Mouse (Mus musculus) ES-E14 (cell line): ENCODE data around the gene Prdm10. TPM values are rescaled to one million over a fixed set of nuclear protein-coding genes. Genes with fewer than 3 reads are reported as not detected.

Experiments
- DNase-seq: peaks from one replicate; pipeline ENCODE4 v3.0.0-alpha.2; 2013; ENCODE audit warnings: low read depth, low spot score
- H3K27ac ChIP-seq: 2 replicates; pipeline ENCODE4 v1.5.1; 2012; ENCODE audit warnings: low read depth, mild to moderate bottlenecking, low read length, moderate library complexity, mixed read lengths; ENCODE audit not compliant: poor library complexity, insufficient read depth, severe bottlenecking
- H3K36me3 ChIP-seq: 2 replicates; pipeline ENCODE4 v1.6.1; 2012; ENCODE audit warnings: mild to moderate bottlenecking, low read length, moderate library complexity, mixed read lengths; ENCODE audit not compliant: control insufficient read depth, poor library complexity, insufficient read depth, severe bottlenecking
- H3K4me1 ChIP-seq, 2 experiments: fragments of 150-350 bp in 1 of 2; sonication (generic) in 1 of 2; 2 replicates each; pipeline ENCODE4 v1.6.1; 2012; ENCODE audit warnings: low read length in 2 of 2, mild to moderate bottlenecking in 1 of 2, mixed read lengths in 1 of 2; ENCODE audit not compliant: control insufficient read depth in 2 of 2, insufficient read depth in 2 of 2, poor library complexity in 1 of 2
- H3K4me3 ChIP-seq, 2 experiments: fragments of 150-350 bp in 1 of 2; sonication (generic) in 1 of 2; 2 replicates each; pipeline ENCODE4 v1.5.1; 2012; ENCODE audit warnings: low read length in 2 of 2, low read depth in 1 of 2, mild to moderate bottlenecking in 1 of 2, mixed read lengths in 1 of 2; ENCODE audit not compliant: insufficient read depth in 1 of 2, poor library complexity in 1 of 2, severe bottlenecking in 1 of 2
- H3K9ac ChIP-seq: 2 replicates; pipeline ENCODE4 v1.6.1; 2012; ENCODE audit warnings: low read depth, mild to moderate bottlenecking, low read length, mixed read lengths; ENCODE audit not compliant: poor library complexity, insufficient read depth, severe bottlenecking
- H3K9me3 ChIP-seq: fragments of 150-350 bp; sonication (generic); 2 replicates; pipeline ENCODE4 v1.6.1; 2012; ENCODE audit warnings: low read depth, mild to moderate bottlenecking, low read length; ENCODE audit not compliant: control insufficient read depth, insufficient read depth
- CHD2 ChIP-seq: IDR thresholded peaks from 2 replicates; pipeline ENCODE4 v1.6.1; 2014; ENCODE audit warnings: mild to moderate bottlenecking, low read depth, low read length, inconsistent platforms
- HCFC1 ChIP-seq: IDR thresholded peaks from 2 replicates; pipeline ENCODE4 v1.6.1; 2012; ENCODE audit warnings: low read length, inconsistent platforms, borderline replicate concordance; ENCODE audit not compliant: insufficient read depth
- MAFK ChIP-seq: IDR thresholded peaks from 2 replicates; pipeline ENCODE4 v1.6.1; 2014; ENCODE audit warnings: mild to moderate bottlenecking, low read depth, low read length, inconsistent platforms; ENCODE audit not compliant: insufficient read depth
- ZC3H11A ChIP-seq: IDR thresholded peaks from 2 replicates; pipeline ENCODE4 v1.6.1; 2012; ENCODE audit warnings: low read depth, mild to moderate bottlenecking, inconsistent platforms, low read length, borderline replicate concordance
- ZNF384 ChIP-seq: IDR thresholded peaks from 2 replicates; pipeline ENCODE4 v1.6.1; 2012; ENCODE audit warnings: low read depth, low read length, inconsistent platforms
- in situ Hi-C, 2 experiments: fragments of 600-800 bp; cut with MboI; formaldehyde crosslinking; loops; one replicate each; pipeline ENCODE4 v1.15.1; 2025; ENCODE audit warnings: low sequenced_read_pairs in 2 of 2, inconsistent platforms in 1 of 2; ENCODE audit not compliant: unreplicated experiment in 2 of 2
- total RNA-seq: library from RNA; depleted of rRNA; stranded (reverse); fragments of 300-350 nt; gene quantifications from 2 replicates; pipeline ENCODE4 v1.2.3, GENCODE M21; 2012

The Prdm10 gene
- total RNA-seq, 1 experiment: 10.5 TPM

DNA sequence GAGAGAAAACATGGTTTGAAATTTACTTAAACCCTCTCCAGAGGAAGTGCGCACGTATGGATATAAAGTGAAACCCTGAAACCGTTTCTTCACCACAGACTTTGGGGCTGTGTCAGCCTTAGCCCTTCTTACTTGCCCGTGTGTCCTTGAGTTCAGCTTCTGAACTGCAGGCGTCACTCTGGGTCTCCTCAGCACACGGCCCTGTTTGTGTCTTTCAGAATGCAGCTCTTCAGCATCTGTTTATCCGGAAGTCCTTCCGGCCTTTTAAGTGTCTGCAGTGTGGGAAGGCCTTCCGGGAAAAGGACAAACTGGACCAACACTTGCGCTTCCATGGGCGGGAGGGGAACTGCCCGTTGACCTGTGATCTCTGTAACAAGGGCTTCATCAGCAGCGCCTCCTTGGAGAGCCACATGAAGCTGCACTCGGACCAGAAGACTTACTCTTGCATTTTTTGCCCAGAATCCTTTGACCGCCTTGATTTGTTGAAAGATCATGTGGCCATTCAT is 66.3 kb downstream of the Prdm10 start:
- H3K4me1 ChIP-seq: peaks cover 0 to 2% of the 10 kb centered on the region in 2 experiments; a peak in 1 of 4 replicates
- in situ Hi-C loops: loop anchor here in 1 of 2 experiments (10.0 kb wide), 1 partner anchor 182 kb away; no protein-coding TSS in a partner anchor
- H3K9me3 ChIP-seq: no peaks in the 10 kb centered on the region
- no peak for TF ChIP-seq CHD2
- TF ChIP-seq ZNF384: no peak
- no peak overlapping the region for H3K4me3 ChIP-seq
- H3K27ac ChIP-seq: no peak overlapping the region
- no peak overlapping the region for H3K9ac ChIP-seq
- DNase-seq: no peak
- H3K36me3 ChIP-seq: 0 out of 2 replicates have a peak, but pooled peaks cover 3% of the 10 kb centered on the region

DNA sequence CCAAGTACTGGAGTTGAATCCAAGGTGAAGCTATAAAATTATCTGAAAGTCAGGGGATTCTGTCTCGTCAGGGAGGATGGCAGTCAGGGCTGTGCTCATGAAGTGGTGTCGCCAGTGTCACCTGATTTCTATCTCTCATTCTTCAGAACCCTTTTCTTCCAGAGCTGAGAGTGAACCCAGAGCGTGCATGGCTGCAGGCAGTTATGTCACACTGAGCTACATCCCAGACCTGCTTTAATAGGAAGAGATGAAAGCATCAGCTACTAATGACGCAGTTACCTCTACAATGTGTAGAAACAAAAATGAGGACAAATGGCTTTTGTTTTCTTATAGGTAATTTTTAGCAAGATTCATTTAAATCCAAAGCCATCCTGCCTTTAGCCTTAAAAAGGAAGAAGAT is 68.1 kb downstream of the Prdm10 start:
- no peaks in the 10 kb centered on the region for H3K9me3 ChIP-seq
- in situ Hi-C loops: loop anchor here in 1 of 2 experiments (10.0 kb wide), 1 partner anchor 184 kb away; no protein-coding TSS in a partner anchor
- H3K27ac ChIP-seq: no peak overlapping the region
- H3K4me1 ChIP-seq: peaks cover 0 to 2% of the 10 kb centered on the region in 2 experiments; a peak in 1 of 4 replicates
- H3K9ac ChIP-seq: no peak overlapping the region
- 0 out of 2 replicates have a peak, but pooled peaks cover 6% of the 10 kb centered on the region for H3K36me3 ChIP-seq
- no peak for TF ChIP-seq CHD2
- no peak for TF ChIP-seq ZC3H11A
- TF ChIP-seq HCFC1: no peak
- no peak for TF ChIP-seq ZNF384
- TF ChIP-seq MAFK: no peak
- DNase-seq: no peak
- no peak overlapping the region for H3K4me3 ChIP-seq

DNA sequence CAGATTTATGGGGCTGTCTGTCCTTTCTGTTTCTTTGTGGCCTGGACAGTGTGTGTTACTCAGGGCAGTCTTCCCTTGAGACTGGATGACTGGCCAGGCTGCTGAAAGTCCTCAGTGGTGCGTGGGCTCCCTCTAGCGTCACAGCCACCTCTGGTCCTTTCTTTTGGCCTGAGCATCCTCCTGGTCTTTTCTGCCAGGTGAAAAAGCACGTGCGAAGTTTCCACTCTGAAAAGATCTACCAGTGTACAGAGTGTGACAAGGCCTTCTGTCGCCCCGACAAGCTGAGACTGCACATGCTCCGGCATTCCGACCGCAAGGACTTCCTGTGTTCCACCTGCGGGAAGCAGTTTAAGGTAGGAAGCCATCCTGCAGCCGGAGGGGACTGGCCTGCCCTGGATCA is 68.6 kb downstream of the Prdm10 start:
- H3K9me3 ChIP-seq: no peaks in the 10 kb centered on the region
- H3K4me1 ChIP-seq: peaks cover 0 to 1% of the 10 kb centered on the region in 2 experiments; a peak in 1 of 4 replicates
- DNase-seq: peak; percentile 36
- H3K4me3 ChIP-seq: no peak overlapping the region
- in situ Hi-C loops: loop anchor here in 1 of 2 experiments (10.0 kb wide), 1 partner anchor 184 kb away; no protein-coding TSS in a partner anchor
- H3K36me3 ChIP-seq: 0 out of 2 replicates have a peak, but pooled peaks cover 8% of the 10 kb centered on the region
- no peak overlapping the region for H3K27ac ChIP-seq
- no peak overlapping the region for H3K9ac ChIP-seq
- no peak for TF ChIP-seq HCFC1
- peak; percentile 72; the same call in 1 of the 2 replicates for TF ChIP-seq ZC3H11A

DNA sequence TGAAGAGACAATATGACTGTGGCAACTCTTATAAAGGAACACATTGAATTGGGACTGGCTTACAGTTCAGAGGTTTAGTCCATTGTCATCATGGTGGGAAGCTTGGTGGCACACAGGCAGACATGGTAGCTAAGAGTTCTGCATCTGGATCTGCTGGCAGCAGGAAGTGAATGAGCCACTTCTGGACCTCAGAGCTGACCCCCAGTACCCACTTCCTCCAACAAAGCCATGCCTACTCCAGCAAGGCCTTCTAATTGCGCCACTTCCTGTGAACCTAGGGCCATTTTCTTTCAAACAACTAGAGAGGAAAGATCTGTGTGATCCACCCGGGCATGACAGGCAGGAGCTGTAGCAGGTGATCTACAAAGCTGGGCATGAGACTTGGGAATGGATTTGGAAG is 72.4 kb downstream of the Prdm10 start:
- Histone ChIP-seq H3K4me1 (no peaks in the 10 kb centered on the region), H3K36me3 (peaks cover 10% of the 10 kb centered on the region), H3K9ac (no peak overlapping the region), H3K9me3 (no peaks in the 10 kb centered on the region), H3K27ac (no peak overlapping the region), H3K4me3 (no peak overlapping the region)
- no peak for DNase-seq
- no peak for TF ChIP-seq ZNF384
- no peak for TF ChIP-seq HCFC1
- in situ Hi-C loops: no loop called here

DNA sequence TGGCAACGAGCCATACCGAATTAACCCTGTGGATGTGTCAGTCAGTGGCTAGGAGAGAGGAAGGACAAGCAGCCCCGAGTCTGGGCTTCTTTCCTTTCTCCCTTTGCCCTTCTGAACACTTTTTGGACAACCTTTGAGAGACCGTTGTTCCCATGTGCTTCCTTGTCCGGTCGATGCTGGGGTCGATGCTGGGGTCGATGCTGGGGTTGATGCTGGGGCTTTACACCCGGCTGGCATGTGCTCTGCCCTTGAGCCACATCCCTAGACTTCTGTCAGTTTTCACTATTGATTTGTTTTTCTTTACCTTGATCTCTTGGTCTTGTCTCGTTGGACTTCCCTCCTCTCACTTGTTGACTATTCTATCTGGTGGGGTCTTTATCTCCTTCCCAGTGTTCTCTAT is 73.2 kb downstream of the Prdm10 start:
- no peaks in the 10 kb centered on the region for H3K9me3 ChIP-seq
- in situ Hi-C loops: no loop called here
- TF ChIP-seq MAFK: no peak
- no peak for TF ChIP-seq HCFC1
- TF ChIP-seq CHD2: no peak
- TF ChIP-seq ZC3H11A: no peak
- TF ChIP-seq ZNF384: no peak
- H3K4me1 ChIP-seq: no peaks in the 10 kb centered on the region
- no peak overlapping the region for H3K4me3 ChIP-seq
- DNase-seq: no peak
- H3K9ac ChIP-seq: no peak overlapping the region
- peaks cover 10% of the 10 kb centered on the region for H3K36me3 ChIP-seq
- no peak overlapping the region for H3K27ac ChIP-seq
